Mouse (Mus musculus): ENCODE measurements around the gene Nkd2.

Gene Nkd2

GRCm38 (mm10) chr13:73816338-73816737 lies 31.1 kb downstream of the Nkd2 start:
- no peak for DNase-seq (ENCODE audit: low spot score)

GRCm38 (mm10) chr13:73814181-73814580 lies 33.2 kb downstream of the Nkd2 start:
- DNase-seq (ENCODE audit: low spot score) = no peak

GRCm38 (mm10) chr13:73812936-73813335 lies 34.5 kb downstream of the Nkd2 start:
- no peak for DNase-seq (ENCODE audit: low spot score)

GRCm38 (mm10) chr13:73804914-73805313 lies 42.5 kb downstream of the Nkd2 start:
- no peak for DNase-seq (ENCODE audit: low spot score)

GRCm38 (mm10) chr13:73803450-73804178 lies 43.8 kb downstream of the Nkd2 start:
- no peak for DNase-seq (ENCODE audit: low spot score)

- no peak for DNase-seq (ENCODE audit: low spot score)
Observed at GRCm38 (mm10) chr13:73799110-73799509, 48.3 kb downstream of the Nkd2 start.

GRCm38 (mm10) chr13:73793171-73793570 lies 54.3 kb downstream of the Nkd2 start:
- no peak for DNase-seq (ENCODE audit: low spot score)

- no peak for DNase-seq (ENCODE audit: low spot score)
Observed at GRCm38 (mm10) chr13:73792176-73792575, 55.3 kb downstream of the Nkd2 start.

GRCm38 (mm10) chr13:73782486-73782885 lies 64.9 kb downstream of the Nkd2 start:
- DNase-seq (ENCODE audit: low spot score) = no peak

- no peak for DNase-seq (ENCODE audit: low spot score)
Observed at GRCm38 (mm10) chr13:73777578-73777977, 69.9 kb downstream of the Nkd2 start.

- DNase-seq (ENCODE audit: low spot score) = no peak
Observed at GRCm38 (mm10) chr13:73775786-73776185, 71.6 kb downstream of the Nkd2 start.

- no peak for DNase-seq (ENCODE audit: low spot score)
Observed at GRCm38 (mm10) chr13:73773519-73774205, 73.8 kb downstream of the Nkd2 start.

- no peak for DNase-seq (ENCODE audit: low spot score)
Observed at GRCm38 (mm10) chr13:73772655-73773054, 74.8 kb downstream of the Nkd2 start.

- DNase-seq (ENCODE audit: low spot score) = no peak
Observed at GRCm38 (mm10) chr13:73771131-73771530, 76.3 kb downstream of the Nkd2 start.

- DNase-seq (ENCODE audit: low spot score) = no peak
Observed at GRCm38 (mm10) chr13:73769916-73770682, 77.3 kb downstream of the Nkd2 start.

Data from urinary bladder, postnatal 10 days (tissue).